Mouse (Mus musculus): ENCODE data around the gene Ankrd44.

DNA sequence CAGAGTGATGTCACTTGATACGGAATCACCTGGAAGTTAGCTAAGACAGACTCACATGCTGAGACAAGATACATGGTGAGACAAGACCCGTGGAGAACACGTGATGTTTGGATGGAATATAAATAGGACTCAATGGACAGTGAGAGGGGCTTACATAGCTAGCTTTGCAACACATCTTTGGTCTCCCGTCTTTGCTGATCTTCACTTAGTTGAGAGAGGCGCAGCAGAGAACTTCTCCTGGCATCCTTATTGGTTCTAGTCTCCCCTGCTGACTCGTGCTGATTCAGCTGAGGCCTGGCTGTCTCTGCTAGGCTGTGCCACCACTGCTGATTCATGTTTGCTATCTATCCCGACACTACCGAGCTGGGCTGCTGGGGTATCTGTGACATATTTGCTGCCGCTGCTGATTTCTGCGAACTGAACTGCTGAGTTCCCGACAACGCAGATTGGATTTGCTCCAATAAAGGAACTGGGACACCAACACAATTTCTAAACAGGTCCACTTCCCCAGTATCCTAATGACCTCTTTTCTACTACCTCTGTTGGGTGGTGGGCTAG lies 23.4 kb downstream of the Ankrd44 start:
- TF ChIP-seq CTCF (IDR thresholded peaks at IDR 0.05) = no peak
- no peak for TF ChIP-seq POLR2A (IDR thresholded peaks at IDR 0.05; ENCODE audit: insufficient read depth, low read depth, low read length)

Measured in heart, adult 2 months (tissue).